Mouse (Mus musculus): ENCODE data around the gene Slc44a4.
"Not testable (repeated sequence)": the region's sequence is repeated elsewhere in the genome, so short reads cannot be mapped to it uniquely, and the experiment has no call there.

Slc44a4 gene

GRCm38 (mm10) chr17:34899053-34899889, 15.0 kb upstream of the Slc44a4 start:
- peak; percentile 67 for DNase-seq (ENCODE audit: low spot score)

- DNase-seq (ENCODE audit: low spot score): no peak
Observed at GRCm38 (mm10) chr17:34899890-34900243, 14.4 kb upstream of the Slc44a4 start.

GRCm38 (mm10) chr17:34900826-34901225, 13.4 kb upstream of the Slc44a4 start:
- not testable (repeated sequence) for DNase-seq (ENCODE audit: low spot score)

GRCm38 (mm10) chr17:34901948-34902347, 12.3 kb upstream of the Slc44a4 start:
- DNase-seq (ENCODE audit: low spot score): not testable (repeated sequence)

- no peak for DNase-seq (ENCODE audit: low spot score)
Observed at GRCm38 (mm10) chr17:34902895-34903294, 11.4 kb upstream of the Slc44a4 start.

GRCm38 (mm10) chr17:34910982-34911381, 3.3 kb upstream of the Slc44a4 start:
- no peak for DNase-seq (ENCODE audit: low spot score)

GRCm38 (mm10) chr17:34911945-34912351, 2.3 kb upstream of the Slc44a4 start:
- DNase-seq (ENCODE audit: low spot score): peak; percentile 68

- no peak for DNase-seq (ENCODE audit: low spot score)
Observed at GRCm38 (mm10) chr17:34915410-34915831, 1.2 kb downstream of the Slc44a4 start.

- no peak for DNase-seq (ENCODE audit: low spot score)
Observed at GRCm38 (mm10) chr17:34916316-34916715, 2.0 kb downstream of the Slc44a4 start.

GRCm38 (mm10) chr17:34917188-34917587, 2.9 kb downstream of the Slc44a4 start:
- no peak for DNase-seq (ENCODE audit: low spot score)

- no peak for DNase-seq (ENCODE audit: low spot score)
Observed at GRCm38 (mm10) chr17:34922939-34923338, 8.7 kb downstream of the Slc44a4 start.

GRCm38 (mm10) chr17:34924258-34924657, 10.0 kb downstream of the Slc44a4 start:
- DNase-seq (ENCODE audit: low spot score): no peak

- no peak for DNase-seq (ENCODE audit: low spot score)
Observed at GRCm38 (mm10) chr17:34927306-34928019, 13.2 kb downstream of the Slc44a4 start.

- no peak for DNase-seq (ENCODE audit: low spot score)
Observed at GRCm38 (mm10) chr17:34928841-34929240, 14.6 kb downstream of the Slc44a4 start.

- DNase-seq (ENCODE audit: low spot score): peak; percentile 93
Observed at GRCm38 (mm10) chr17:34931061-34931734, 16.9 kb downstream of the Slc44a4 start, which contains the start of gene Neu1. Neu1 (plus strand) TSS chr17:34931253.

- DNase-seq (ENCODE audit: low spot score): no peak
Observed at GRCm38 (mm10) chr17:34931735-34932098, 17.5 kb downstream of the Slc44a4 start.

GRCm38 (mm10) chr17:34932287-34932686, 18.0 kb downstream of the Slc44a4 start:
- no peak for DNase-seq (ENCODE audit: low spot score)

- no peak for DNase-seq (ENCODE audit: low spot score)
Observed at GRCm38 (mm10) chr17:34934031-34934430, 19.8 kb downstream of the Slc44a4 start.

GRCm38 (mm10) chr17:34934830-34935229, 20.6 kb downstream of the Slc44a4 start:
- no peak for DNase-seq (ENCODE audit: low spot score)

- DNase-seq (ENCODE audit: low spot score): no peak
Observed at GRCm38 (mm10) chr17:34937960-34938505, 23.8 kb downstream of the Slc44a4 start.

- peak; percentile 24 for DNase-seq (ENCODE audit: low spot score)
Observed at GRCm38 (mm10) chr17:34941344-34942041, 27.2 kb downstream of the Slc44a4 start.
